Mouse (Mus musculus) neural tube, embryonic 15.5 days (tissue): ENCODE results near the gene Scgb1a1. TPM values are rescaled to one million over a fixed set of nuclear protein-coding genes. Genes with fewer than 3 reads are reported as not detected.
"Not testable (repeated sequence)": the region's sequence is repeated elsewhere in the genome, so short reads cannot be mapped to it uniquely, and the experiment has no call there.

ENCODE experiments used
- ATAC-seq: fragments of 200-750 bp; cut with Nextera tagmentation; 2 replicates; pipeline ENCODE4 v1.8.0; 2017; ENCODE audit warnings: mild to moderate bottlenecking, moderate TSS enrichment, moderate library complexity; ENCODE audit not compliant: low FRiP score
- H3K27ac ChIP-seq: fragments of 300-500 bp; sonication (generic); replicated peaks from 2 replicates; pipeline ENCODE4 v1.5.1; 2015; ENCODE audit warnings: mild to moderate bottlenecking, inconsistent platforms
- H3K27me3 ChIP-seq: fragments of 300-500 bp; sonication (generic); replicated peaks from 2 replicates; pipeline ENCODE4 v1.6.1; 2015; ENCODE audit warnings: inconsistent platforms
- H3K36me3 ChIP-seq: fragments of 300-500 bp; sonication (generic); 2 replicates; pipeline ENCODE4 v1.6.1; 2015; ENCODE audit warnings: inconsistent platforms
- H3K4me1 ChIP-seq: fragments of 300-500 bp; sonication (generic); 2 replicates; pipeline ENCODE4 v1.6.1; 2015; ENCODE audit warnings: inconsistent platforms
- H3K4me2 ChIP-seq: fragments of 300-500 bp; sonication (generic); 2 replicates; pipeline ENCODE4 v1.6.1; 2015; ENCODE audit warnings: inconsistent platforms, mild to moderate bottlenecking, moderate library complexity
- H3K4me3 ChIP-seq: fragments of 300-500 bp; sonication (generic); replicated peaks from 2 replicates; pipeline ENCODE4 v1.5.1; 2015; ENCODE audit warnings: mild to moderate bottlenecking, inconsistent platforms
- H3K9ac ChIP-seq: fragments of 300-500 bp; sonication (generic); replicated peaks from 2 replicates; pipeline ENCODE4 v1.6.1; 2015; ENCODE audit warnings: mild to moderate bottlenecking, inconsistent platforms
- H3K9me3 ChIP-seq: fragments of 300-500 bp; sonication (generic); replicated peaks from 2 replicates; pipeline ENCODE4 v1.6.1; 2016; ENCODE audit warnings: inconsistent platforms
- WGBS: fragments of 180-500 bp; shearing (Covaris S2); methylation state at CpG from one replicate; pipeline ENCODE4 v1.1.7; 2015; ENCODE audit warnings: mixed read lengths; 5-methylcytosine and 5-hydroxymethylcytosine counted together
- polyA plus RNA-seq: library from polyadenylated mRNA; unstranded; fragments of >200 nt; fragmentation: Nextera tagmentation; extraction: Ambion mirVana; gene quantifications from 2 replicates; pipeline ENCODE4 v1.2.1, GENCODE M21; 2015

The Scgb1a1 gene
- polyA plus RNA-seq, 1 experiment from 2014 or later = not detected

GRCm38 (mm10) chr19:9061221-9061893 lies 26.4 kb downstream of the Scgb1a1 start:
- Histone ChIP-seq H3K4me2 (no peak overlapping the region), H3K27me3 (no peaks in the 10 kb centered on the region), H3K4me3 (no peak overlapping the region), H3K9ac (no peak overlapping the region), H3K9me3 (no peaks in the 10 kb centered on the region), H3K36me3 (no peaks in the 10 kb centered on the region), H3K27ac (no peak overlapping the region), H3K4me1 (peaks cover 9% of the 10 kb centered on the region)
- ATAC-seq = no peak
- WGBS = 89% methylated on average over 8 of the region's 8 CpGs

GRCm38 (mm10) chr19:9060103-9060502 lies 27.7 kb downstream of the Scgb1a1 start:
- H3K9me3 ChIP-seq = no peaks in the 10 kb centered on the region
- no peak overlapping the region for H3K9ac ChIP-seq
- no peak overlapping the region for H3K4me3 ChIP-seq
- WGBS = 77% methylated on average over 4 of the region's 4 CpGs
- H3K27me3 ChIP-seq = no peaks in the 10 kb centered on the region
- H3K4me1 ChIP-seq = no peaks in the 10 kb centered on the region
- no peak for ATAC-seq
- H3K27ac ChIP-seq = no peak overlapping the region
- H3K36me3 ChIP-seq = no peaks in the 10 kb centered on the region
- H3K4me2 ChIP-seq = no peak overlapping the region

GRCm38 (mm10) chr19:9059391-9059790 lies 28.4 kb downstream of the Scgb1a1 start:
- WGBS = 83% methylated on average over 7 of the region's 7 CpGs

GRCm38 (mm10) chr19:9058944-9059343 lies 28.8 kb downstream of the Scgb1a1 start:
- H3K9me3 ChIP-seq = no peaks in the 10 kb centered on the region
- no peak overlapping the region for H3K4me2 ChIP-seq
- no peak for ATAC-seq
- H3K4me3 ChIP-seq = no peak overlapping the region
- no peaks in the 10 kb centered on the region for H3K27me3 ChIP-seq
- no peak overlapping the region for H3K9ac ChIP-seq
- whole genome bisulfite sequencing = 81% methylated on average over 4 of the region's 4 CpGs
- H3K36me3 ChIP-seq = no peaks in the 10 kb centered on the region
- no peak overlapping the region for H3K27ac ChIP-seq
- H3K4me1 ChIP-seq = no peaks in the 10 kb centered on the region

More at GRCm38 (mm10) chr19:9059391-9059790, 28.4 kb downstream of the Scgb1a1 start:
- no peak overlapping the region for H3K9ac ChIP-seq
- H3K4me1 ChIP-seq = no peaks in the 10 kb centered on the region
- no peak overlapping the region for H3K4me3 ChIP-seq
- no peak overlapping the region for H3K4me2 ChIP-seq
- no peak overlapping the region for H3K27ac ChIP-seq
- no peaks in the 10 kb centered on the region for H3K27me3 ChIP-seq
- H3K36me3 ChIP-seq = no peaks in the 10 kb centered on the region
- H3K9me3 ChIP-seq = no peaks in the 10 kb centered on the region
- ATAC-seq = no peak

- H3K4me3 ChIP-seq = no peak overlapping the region
- H3K27me3 ChIP-seq = no peaks in the 10 kb centered on the region
- no peaks in the 10 kb centered on the region for H3K9me3 ChIP-seq
- no peak overlapping the region for H3K9ac ChIP-seq
- H3K36me3 ChIP-seq = no peaks in the 10 kb centered on the region
- no peak overlapping the region for H3K27ac ChIP-seq
- no peak for ATAC-seq
- 91% methylated on average over 1 of the region's 1 CpGs for WGBS
- H3K4me1 ChIP-seq = no peaks in the 10 kb centered on the region
- H3K4me2 ChIP-seq = no peak overlapping the region
Measured at GRCm38 (mm10) chr19:9058331-9058884, 29.4 kb downstream of the Scgb1a1 start.

GRCm38 (mm10) chr19:9057679-9058078 lies 30.1 kb downstream of the Scgb1a1 start:
- Histone ChIP-seq H3K9me3 (no peaks in the 10 kb centered on the region), H3K4me3 (no peak overlapping the region), H3K4me2 (no peak overlapping the region), H3K4me1 (no peaks in the 10 kb centered on the region), H3K36me3 (no peaks in the 10 kb centered on the region), H3K9ac (no peak overlapping the region), H3K27ac (no peak overlapping the region), H3K27me3 (no peaks in the 10 kb centered on the region)
- no peak for ATAC-seq

GRCm38 (mm10) chr19:9055703-9056355 lies 31.9 kb downstream of the Scgb1a1 start:
- H3K27me3 ChIP-seq = no peaks in the 10 kb centered on the region
- H3K4me3 ChIP-seq = no peak overlapping the region
- no peaks in the 10 kb centered on the region for H3K9me3 ChIP-seq
- H3K27ac ChIP-seq = no peak overlapping the region
- no peaks in the 10 kb centered on the region for H3K4me1 ChIP-seq
- ATAC-seq = no peak
- H3K4me2 ChIP-seq = no peak overlapping the region
- H3K36me3 ChIP-seq = no peaks in the 10 kb centered on the region
- WGBS = 96% methylated on average over 4 of the region's 4 CpGs
- no peak overlapping the region for H3K9ac ChIP-seq

- no peaks in the 10 kb centered on the region for H3K27me3 ChIP-seq
- 38% methylated on average over 2 of the region's 2 CpGs for WGBS
- ATAC-seq = no peak
- no peak overlapping the region for H3K9ac ChIP-seq
- H3K36me3 ChIP-seq = no peaks in the 10 kb centered on the region
- H3K9me3 ChIP-seq = no peaks in the 10 kb centered on the region
- no peak overlapping the region for H3K4me2 ChIP-seq
- no peaks in the 10 kb centered on the region for H3K4me1 ChIP-seq
- no peak overlapping the region for H3K27ac ChIP-seq
- H3K4me3 ChIP-seq = no peak overlapping the region
Measured at GRCm38 (mm10) chr19:9055153-9055552, 32.6 kb downstream of the Scgb1a1 start.

GRCm38 (mm10) chr19:9052803-9053431 lies 34.8 kb downstream of the Scgb1a1 start:
- Histone ChIP-seq H3K9ac (no peak overlapping the region), H3K4me1 (no peaks in the 10 kb centered on the region), H3K36me3 (no peaks in the 10 kb centered on the region), H3K9me3 (no peaks in the 10 kb centered on the region), H3K4me3 (no peak overlapping the region), H3K27ac (no peak overlapping the region), H3K27me3 (no peaks in the 10 kb centered on the region), H3K4me2 (no peak overlapping the region)
- no peak for ATAC-seq
- WGBS = 68% methylated on average over 6 of the region's 6 CpGs

- H3K27me3 ChIP-seq = not testable (repeated sequence)
Measured at GRCm38 (mm10) chr19:9051985-9052384, 35.8 kb downstream of the Scgb1a1 start.

GRCm38 (mm10) chr19:9050294-9051229 lies 37.2 kb downstream of the Scgb1a1 start:
- no peaks in the 10 kb centered on the region for H3K4me1 ChIP-seq
- 84% methylated on average over 9 of the region's 9 CpGs for WGBS
- H3K4me2 ChIP-seq = no peak overlapping the region
- H3K27me3 ChIP-seq = no peaks in the 10 kb centered on the region
- no peak overlapping the region for H3K9ac ChIP-seq
- H3K4me3 ChIP-seq = no peak overlapping the region
- no peaks in the 10 kb centered on the region for H3K9me3 ChIP-seq
- ATAC-seq = no peak
- H3K27ac ChIP-seq = no peak overlapping the region
- no peaks in the 10 kb centered on the region for H3K36me3 ChIP-seq

More at GRCm38 (mm10) chr19:9051985-9052384, 35.8 kb downstream of the Scgb1a1 start:
- ATAC-seq, H3K4me3 ChIP-seq, H3K9me3 ChIP-seq, H3K4me1 ChIP-seq, H3K27ac ChIP-seq, H3K36me3 ChIP-seq, H3K4me2 ChIP-seq, H3K9ac ChIP-seq: not testable (repeated sequence)
- 91% methylated on average over 4 of the region's 4 CpGs for WGBS
